Mouse (Mus musculus) MEL (cell line): ENCODE data around the gene Prss41.

Source experiments
- HCFC1 ChIP-seq: IDR thresholded peaks from 2 replicates; pipeline ENCODE4 v1.6.1; 2012; ENCODE audit warnings: low read depth, mild to moderate bottlenecking, inconsistent platforms, low read length, improper control_type of control experiment, moderate library complexity
- ZKSCAN1 ChIP-seq: IDR thresholded peaks from 2 replicates; pipeline ENCODE4 v1.6.1; 2012; ENCODE audit warnings: low read depth, mild to moderate bottlenecking, inconsistent platforms, low read length, improper control_type of control experiment, moderate library complexity

DNA sequence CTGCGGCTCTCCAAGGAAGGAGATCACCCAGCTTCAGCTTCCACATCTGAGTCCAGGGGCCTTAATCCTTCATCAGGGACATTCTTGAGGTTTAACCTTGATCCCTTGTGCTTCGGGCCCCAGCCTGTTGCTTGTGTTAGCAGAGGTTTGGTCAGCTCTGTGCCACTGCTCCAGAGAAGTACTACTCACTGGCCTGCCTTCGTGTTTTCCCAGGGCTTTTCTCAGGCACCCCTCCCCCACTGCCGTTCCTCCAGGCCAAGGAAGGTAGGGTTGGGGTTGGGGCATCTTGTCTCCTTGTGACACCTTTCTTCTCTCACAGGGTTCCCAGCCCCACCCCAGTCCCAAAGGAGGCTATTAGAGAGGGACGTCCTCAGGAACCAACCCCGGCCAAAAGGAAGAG, 21.9 kb downstream of the Prss41 start:
- TF ChIP-seq ZKSCAN1 (no peak), HCFC1 (no peak)
